Mouse (Mus musculus): ENCODE data around the gene Fblim1. TPM values are rescaled to one million over a fixed set of nuclear protein-coding genes. Genes with fewer than 3 reads are reported as not detected.
A peak's percentile ranks its signal among the peaks of the same experiment; 100 is the strongest.

Fblim1 gene
- polyA plus RNA-seq, 1 experiment from 2014 or later: 52.8 TPM

DNA sequence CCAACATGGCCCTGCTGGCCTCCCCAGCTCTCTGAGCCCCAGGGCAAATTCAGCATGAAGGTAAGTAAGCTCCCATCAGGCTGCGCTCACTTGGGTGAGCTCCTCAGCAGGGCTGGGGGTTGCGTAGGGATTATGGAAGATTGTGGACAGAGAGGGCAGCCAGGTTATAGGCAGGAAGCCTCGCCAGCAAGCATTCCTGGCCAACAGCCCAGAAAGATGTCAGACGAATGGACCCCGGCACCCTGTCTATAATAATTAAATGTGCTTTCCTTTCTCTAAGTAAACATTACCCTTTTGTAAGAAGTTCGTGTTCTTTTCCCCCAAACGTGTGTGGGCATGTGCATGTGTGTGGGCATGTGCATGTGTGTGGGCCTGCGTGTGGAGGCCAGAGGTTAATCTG, 1.4 kb downstream of the Fblim1 start:
- Histone ChIP-seq H3K27me3 (replicated peaks; ENCODE audit: control insufficient read depth, insufficient read depth, low read length) (no peaks in the 10 kb centered on the region), H3K27ac (ENCODE audit: low read depth, low read length) (peak overlapping the region; percentile 28; the same call in 1 of the 2 replicates), H3K36me3 (ENCODE audit: control insufficient read depth, insufficient read depth) (no peaks in the 10 kb centered on the region), H3K4me3 (ENCODE audit: low read depth, low read length) (no peak overlapping the region), H3K4me2 (replicated peaks; ENCODE audit: low read depth) (no peak overlapping the region), H3K9ac (ENCODE audit: low read depth, low read length) (no peak overlapping the region), H3K4me1 (replicated peaks; ENCODE audit: control insufficient read depth, insufficient read depth, low read length) (0 out of 2 replicates have a peak, but pooled peaks cover 10% of the 10 kb centered on the region), H3K9me3 (ENCODE audit: control insufficient read depth) (no peaks in the 10 kb centered on the region)
- 45% methylated on average over 8 of the region's 8 CpGs for WGBS
- TF ChIP-seq CTCF (IDR thresholded peaks at IDR 0.05; ENCODE audit: low read depth): no peak
- ATAC-seq: no peak

- ATAC-seq: no peak
- H3K36me3 ChIP-seq (ENCODE audit: control insufficient read depth, insufficient read depth): no peaks in the 10 kb centered on the region
- no peak overlapping the region for H3K4me2 ChIP-seq (replicated peaks; ENCODE audit: low read depth)
- peak overlapping the region; percentile 28; the same call in 1 of the 2 replicates for H3K27ac ChIP-seq (ENCODE audit: low read depth, low read length)
- no peaks in the 10 kb centered on the region for H3K27me3 ChIP-seq (replicated peaks; ENCODE audit: control insufficient read depth, insufficient read depth, low read length)
- no peak for TF ChIP-seq CTCF (IDR thresholded peaks at IDR 0.05; ENCODE audit: low read depth)
- no peak overlapping the region for H3K9ac ChIP-seq (ENCODE audit: low read depth, low read length)
- WGBS: 68% methylated on average over 4 of the region's 4 CpGs
- H3K4me3 ChIP-seq (ENCODE audit: low read depth, low read length): no peak overlapping the region
- 0 out of 2 replicates have a peak, but pooled peaks cover 10% of the 10 kb centered on the region for H3K4me1 ChIP-seq (replicated peaks; ENCODE audit: control insufficient read depth, insufficient read depth, low read length)
- no peaks in the 10 kb centered on the region for H3K9me3 ChIP-seq (ENCODE audit: control insufficient read depth)
Observed at GRCm38 (mm10) chr4:141603921-141604320, 2.0 kb downstream of the Fblim1 start.

DNA sequence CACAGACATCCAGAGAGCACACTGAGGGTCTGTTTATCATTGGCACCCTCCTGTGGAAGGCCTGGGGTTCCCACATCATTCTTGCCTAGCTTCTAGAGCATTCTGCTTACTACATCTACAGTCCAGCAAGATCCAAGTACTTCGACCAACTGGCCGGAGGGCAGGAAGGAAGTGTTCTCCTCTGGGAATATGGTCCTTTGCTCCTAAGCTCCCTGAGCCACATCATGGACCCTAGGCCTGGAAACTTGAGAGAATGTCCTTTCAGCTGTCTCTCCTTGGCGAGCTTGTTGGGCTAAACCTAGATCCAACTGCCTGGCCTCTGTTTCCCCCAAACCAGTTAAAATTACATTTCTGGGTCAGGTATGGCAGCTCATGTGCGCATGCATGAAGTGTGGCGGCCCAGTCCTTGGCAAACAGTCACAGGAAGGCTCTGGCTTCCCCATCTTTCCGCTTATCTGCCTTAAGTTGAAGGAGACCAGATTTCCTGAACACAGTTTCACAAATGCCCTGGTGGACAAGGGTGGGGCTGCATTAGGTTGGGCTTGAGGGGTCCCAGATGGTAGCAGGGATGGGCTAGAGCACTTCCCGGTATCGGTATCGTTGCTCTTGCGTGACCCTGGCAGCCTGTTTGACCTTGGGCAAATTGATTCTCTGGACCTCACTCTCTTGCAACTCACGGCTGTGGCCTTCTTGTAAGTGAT, 3.2 kb downstream of the Fblim1 start:
- H3K9ac ChIP-seq (ENCODE audit: low read depth, low read length): no peak overlapping the region
- no peak for ATAC-seq
- no peaks in the 10 kb centered on the region for H3K9me3 ChIP-seq (ENCODE audit: control insufficient read depth)
- no peak overlapping the region for H3K4me3 ChIP-seq (ENCODE audit: low read depth, low read length)
- TF ChIP-seq CTCF (IDR thresholded peaks at IDR 0.05; ENCODE audit: low read depth): peak; percentile 34
- 0 out of 2 replicates have a peak, but pooled peaks cover 10% of the 10 kb centered on the region for H3K4me1 ChIP-seq (replicated peaks; ENCODE audit: control insufficient read depth, insufficient read depth, low read length)
- no peak overlapping the region for H3K4me2 ChIP-seq (replicated peaks; ENCODE audit: low read depth)
- H3K27me3 ChIP-seq (replicated peaks; ENCODE audit: control insufficient read depth, insufficient read depth, low read length): no peaks in the 10 kb centered on the region
- H3K27ac ChIP-seq (ENCODE audit: low read depth, low read length): no peak overlapping the region; the same call in 1 of the 2 replicates
- 72% methylated on average over 11 of the region's 11 CpGs for WGBS
- no peaks in the 10 kb centered on the region for H3K36me3 ChIP-seq (ENCODE audit: control insufficient read depth, insufficient read depth)

- 48% methylated on average over 12 of the region's 12 CpGs for WGBS
- peak overlapping the region; percentile 59 for H3K9ac ChIP-seq (ENCODE audit: low read depth, low read length)
- H3K27ac ChIP-seq (ENCODE audit: low read depth, low read length): peak overlapping the region; percentile 86
- peak overlapping the region; percentile 74 for H3K4me3 ChIP-seq (ENCODE audit: low read depth, low read length)
- no peaks in the 10 kb centered on the region for H3K9me3 ChIP-seq (ENCODE audit: control insufficient read depth)
- H3K4me1 ChIP-seq (replicated peaks; ENCODE audit: control insufficient read depth, insufficient read depth, low read length): 0 out of 2 replicates have a peak, but pooled peaks cover 10% of the 10 kb centered on the region
- TF ChIP-seq CTCF (IDR thresholded peaks at IDR 0.05; ENCODE audit: low read depth): peak; percentile 59
- H3K4me2 ChIP-seq (replicated peaks; ENCODE audit: low read depth): peak overlapping the region; percentile 97
- no peaks in the 10 kb centered on the region for H3K27me3 ChIP-seq (replicated peaks; ENCODE audit: control insufficient read depth, insufficient read depth, low read length)
- peak; percentile 68 for ATAC-seq
- H3K36me3 ChIP-seq (ENCODE audit: control insufficient read depth, insufficient read depth): no peaks in the 10 kb centered on the region
Observed at GRCm38 (mm10) chr4:141601148-141601862, 4.6 kb downstream of the Fblim1 start.

- ATAC-seq: no peak
- Histone ChIP-seq H3K4me1 (replicated peaks; ENCODE audit: control insufficient read depth, insufficient read depth, low read length) (0 out of 2 replicates have a peak, but pooled peaks cover 10% of the 10 kb centered on the region), H3K4me3 (ENCODE audit: low read depth, low read length) (peak overlapping the region; percentile 74), H3K4me2 (replicated peaks; ENCODE audit: low read depth) (peak overlapping the region; percentile 97), H3K27me3 (replicated peaks; ENCODE audit: control insufficient read depth, insufficient read depth, low read length) (no peaks in the 10 kb centered on the region), H3K27ac (ENCODE audit: low read depth, low read length) (peak overlapping the region; percentile 86), H3K9me3 (ENCODE audit: control insufficient read depth) (no peaks in the 10 kb centered on the region), H3K9ac (ENCODE audit: low read depth, low read length) (peak overlapping the region; percentile 69), H3K36me3 (ENCODE audit: control insufficient read depth, insufficient read depth) (0 out of 2 replicates have a peak, but pooled peaks cover 3% of the 10 kb centered on the region)
- TF ChIP-seq CTCF (IDR thresholded peaks at IDR 0.05; ENCODE audit: low read depth): no peak
- 31% methylated on average over 6 of the region's 6 CpGs for WGBS
Observed at GRCm38 (mm10) chr4:141600364-141600763, 5.5 kb downstream of the Fblim1 start.
